Mouse (Mus musculus): ENCODE measurements around the gene Nudt8.

Nudt8 gene

GRCm38 (mm10) chr19:3988066-3988465 is 12.3 kb upstream of the Nudt8 start:
- DNase-seq (ENCODE audit: low spot score) = no peak

- DNase-seq (ENCODE audit: low spot score) = no peak
Observed at GRCm38 (mm10) chr19:3988750-3989149, 11.6 kb upstream of the Nudt8 start.

- peak; percentile 35 for DNase-seq (ENCODE audit: low spot score)
Observed at GRCm38 (mm10) chr19:3990804-3991203, 9.6 kb upstream of the Nudt8 start.

GRCm38 (mm10) chr19:3991562-3991961 is 8.8 kb upstream of the Nudt8 start:
- DNase-seq (ENCODE audit: low spot score) = no peak

- no peak for DNase-seq (ENCODE audit: low spot score)
Observed at GRCm38 (mm10) chr19:3991966-3992365, 8.4 kb upstream of the Nudt8 start.

- no peak for DNase-seq (ENCODE audit: low spot score)
Observed at GRCm38 (mm10) chr19:3992416-3992815, 8.0 kb upstream of the Nudt8 start, which contains the start of gene Tbx10. Tbx10 (plus strand) TSS chr19:3992752.

GRCm38 (mm10) chr19:3994932-3995331 is 5.4 kb upstream of the Nudt8 start:
- no peak for DNase-seq (ENCODE audit: low spot score)

GRCm38 (mm10) chr19:3995505-3995904 is 4.9 kb upstream of the Nudt8 start:
- no peak for DNase-seq (ENCODE audit: low spot score)

GRCm38 (mm10) chr19:3996106-3996505 is 4.3 kb upstream of the Nudt8 start:
- no peak for DNase-seq (ENCODE audit: low spot score)

- no peak for DNase-seq (ENCODE audit: low spot score)
Observed at GRCm38 (mm10) chr19:3996747-3997146, 3.6 kb upstream of the Nudt8 start.

- DNase-seq (ENCODE audit: low spot score) = no peak
Observed at GRCm38 (mm10) chr19:3997231-3997630, 3.1 kb upstream of the Nudt8 start.

GRCm38 (mm10) chr19:3998335-3998734 is 2.0 kb upstream of the Nudt8 start:
- no peak for DNase-seq (ENCODE audit: low spot score)

GRCm38 (mm10) chr19:3999121-3999730 is 1.2 kb upstream of the Nudt8 start:
- no peak for DNase-seq (ENCODE audit: low spot score)

GRCm38 (mm10) chr19:4000949-4001525 is 657 bp downstream of the Nudt8 start:
- no peak for DNase-seq (ENCODE audit: low spot score)

GRCm38 (mm10) chr19:4001752-4002151 is 1.4 kb downstream of the Nudt8 start:
- no peak for DNase-seq (ENCODE audit: low spot score)

GRCm38 (mm10) chr19:4003112-4003511 is 2.7 kb downstream of the Nudt8 start, which contains the start of gene Doc2g:
Doc2g (plus strand) TSS chr19:4003313.
- no peak for DNase-seq (ENCODE audit: low spot score)

- no peak for DNase-seq (ENCODE audit: low spot score)
Observed at GRCm38 (mm10) chr19:4003641-4004040, 3.3 kb downstream of the Nudt8 start.

GRCm38 (mm10) chr19:4004331-4004730 is 4.0 kb downstream of the Nudt8 start:
- no peak for DNase-seq (ENCODE audit: low spot score)

- DNase-seq (ENCODE audit: low spot score) = no peak
Observed at GRCm38 (mm10) chr19:4005091-4005490, 4.7 kb downstream of the Nudt8 start.

GRCm38 (mm10) chr19:4005971-4006370 is 5.6 kb downstream of the Nudt8 start:
- no peak for DNase-seq (ENCODE audit: low spot score)

GRCm38 (mm10) chr19:4011086-4011485 is 10.7 kb downstream of the Nudt8 start:
- DNase-seq (ENCODE audit: low spot score) = no peak

- DNase-seq (ENCODE audit: low spot score) = peak; percentile 99
Observed at GRCm38 (mm10) chr19:4012432-4013022, 12.1 kb downstream of the Nudt8 start, which contains the start of gene Ndufv1. Ndufv1 (minus strand) TSS chr19:4012806.

- DNase-seq (ENCODE audit: low spot score) = no peak
Observed at GRCm38 (mm10) chr19:4013066-4013465, 12.7 kb downstream of the Nudt8 start.
